Mouse (Mus musculus) forelimb bud, embryonic 11.5 days (tissue): ENCODE results near the gene Mstn.

Source experiments
- DNase-seq: peaks from one replicate; pipeline ENCODE4 v3.0.0-alpha.2; 2012; ENCODE audit warnings: low read depth, low spot score

Mstn gene

GRCm38 (mm10) chr1:53093180-53093579 is 31.7 kb downstream of the Mstn start:
- no peak for DNase-seq

GRCm38 (mm10) chr1:53110561-53110960 is 49.1 kb downstream of the Mstn start:
- DNase-seq: no peak
